Mouse (Mus musculus) G1E (cell line): Measurements from ENCODE around the gene Baz1a. TPM values are rescaled to one million over a fixed set of nuclear protein-coding genes. Genes with fewer than 3 reads are reported as not detected.
A peak's percentile ranks its signal among the peaks of the same experiment; 100 is the strongest.

ENCODE experiments used
- ATAC-seq: 2 replicates; pipeline ENCODE4 v1.8.0; 2016; ENCODE audit warnings: mild to moderate bottlenecking; ENCODE audit not compliant: insufficient number of reproducible peaks, poor library complexity, low FRiP score, severe bottlenecking; ENCODE audit errors: extremely low read depth
- DNase-seq: peaks from one replicate; pipeline ENCODE4 v3.0.0; 2012; ENCODE audit warnings: low spot score
- H3K27me3 ChIP-seq: 2 replicates; pipeline ENCODE4 v1.6.1; 2012; ENCODE audit warnings: mild to moderate bottlenecking, low read length, inconsistent platforms; ENCODE audit not compliant: insufficient read depth
- H3K36me3 ChIP-seq: replicated peaks from 2 replicates; pipeline ENCODE3; 2012; ENCODE audit warnings: mild to moderate bottlenecking, inconsistent platforms
- H3K4me1 ChIP-seq: 2 replicates; pipeline ENCODE4 v1.6.1; 2012; ENCODE audit warnings: low read depth, low read length, inconsistent platforms, mixed read lengths; ENCODE audit not compliant: insufficient read depth
- H3K4me3 ChIP-seq: 2 replicates; pipeline ENCODE4 v1.5.1; 2012; ENCODE audit warnings: low read depth, mild to moderate bottlenecking, inconsistent platforms, low read length, moderate library complexity, mixed read lengths
- H3K9me3 ChIP-seq: replicated peaks from 2 replicates; pipeline ENCODE4 v1.6.1; 2012; ENCODE audit warnings: inconsistent platforms
- CTCF ChIP-seq: IDR thresholded peaks from 2 replicates; pipeline ENCODE4 v1.5.1; 2012; ENCODE audit warnings: low read depth, low read length, inconsistent platforms, mixed read lengths
- GATA1 ChIP-seq: IDR thresholded peaks from 2 replicates; pipeline ENCODE4 v1.6.1; 2012; ENCODE audit warnings: borderline replicate concordance, low read length, inconsistent platforms, mixed read lengths
- GATA2 ChIP-seq: IDR thresholded peaks from 2 replicates; pipeline ENCODE4 v1.6.1; 2012; ENCODE audit warnings: low read depth, low read length, inconsistent platforms, borderline replicate concordance
- POLR2AphosphoS5 ChIP-seq: IDR thresholded peaks from 2 replicates; pipeline ENCODE4 v1.6.1; 2012; ENCODE audit warnings: low read depth, low read length, inconsistent platforms; ENCODE audit not compliant: insufficient replicate concordance
- TAL1 ChIP-seq: conservative IDR thresholded peaks from 2 replicates; pipeline ENCODE4 v1.6.1; 2012; ENCODE audit warnings: low read depth, low read length, inconsistent platforms, mixed read lengths
- polyA plus RNA-seq: library from polyadenylated mRNA; stranded (reverse); fragments of >175 nt; gene quantifications from 2 replicates; pipeline ENCODE4 v1.2.3, GENCODE M21; 2012
- total RNA-seq, 2 experiments: library from RNA; stranded (forward) in 1 of 2; stranded (reverse) in 1 of 2; fragments of 200-1000 nt in 1 of 2; fragments of >200 nt in 1 of 2; fragmentation: Nextera tagmentation in 1 of 2; gene quantifications; 2 replicates each; pipeline ENCODE4 v1.2.3; 2014 to 2017

Gene Baz1a
- total RNA-seq (2014; fragmentation: Nextera tagmentation): 343 and 370 TPM in 2 replicates
- 138 and 174 TPM in 2 replicates for total RNA-seq (2017)
- polyA plus RNA-seq: 34.1 and 35.2 TPM in 2 replicates

DNA sequence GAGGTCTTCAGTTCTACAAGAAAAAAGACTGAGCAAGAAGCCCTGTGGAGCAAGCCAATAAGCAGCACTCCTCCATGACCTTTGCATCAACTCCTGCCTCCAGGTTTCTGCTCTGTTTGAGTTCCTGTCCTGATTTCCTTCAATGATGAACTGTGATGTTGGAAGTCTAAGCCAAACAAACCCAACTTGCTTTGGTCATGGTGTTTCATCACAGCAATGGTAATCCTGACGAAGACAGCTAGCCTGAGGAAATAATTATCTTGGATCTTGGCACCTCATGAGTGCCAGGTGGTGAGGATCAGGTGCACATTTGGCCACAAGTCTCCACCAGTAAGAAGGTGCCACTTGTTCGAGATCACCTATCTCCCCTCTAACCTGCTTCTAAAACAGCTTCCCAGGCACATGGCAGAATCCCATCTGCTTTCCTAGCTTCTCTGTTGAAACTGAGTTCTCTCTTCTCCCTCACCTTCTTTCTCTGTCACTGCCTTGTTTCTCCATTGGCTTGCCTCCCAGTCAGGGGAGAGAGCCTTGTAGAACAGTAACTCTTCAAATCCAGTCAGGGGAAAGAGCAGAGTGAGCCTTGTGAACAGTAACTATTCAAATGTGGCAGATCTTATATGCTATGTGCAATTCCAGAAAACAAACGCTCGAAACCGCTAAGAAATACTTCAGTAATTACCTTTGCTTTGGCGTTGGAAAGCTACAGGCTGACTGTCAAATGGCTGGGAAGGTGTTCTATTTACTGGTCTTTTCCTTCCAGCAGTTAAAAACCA, at the start of gene Baz1a:
Baz1a (minus strand) TSS at position 723 of the 773 bp plus-strand sequence.
- no peaks in the 10 kb centered on the region for H3K36me3 ChIP-seq
- TF ChIP-seq TAL1: no peak
- no peak for TF ChIP-seq CTCF
- no peak for TF ChIP-seq GATA1
- no peak for TF ChIP-seq GATA2
- TF ChIP-seq POLR2AphosphoS5: no peak
- H3K4me3 ChIP-seq: no peak within 1 kb of the TSS

GRCm38 (mm10) chr12:55062141-55062540, 48.0 kb upstream of the Baz1a start:
- ATAC-seq (no peak), DNase-seq (no peak)
- H3K36me3 ChIP-seq: peaks cover 58% of the 10 kb centered on the region
- H3K9me3 ChIP-seq: no peaks in the 10 kb centered on the region
- peaks cover 63% of the 10 kb centered on the region for H3K4me1 ChIP-seq
- H3K27me3 ChIP-seq: no peaks in the 10 kb centered on the region
- no peak overlapping the region for H3K4me3 ChIP-seq
- TF ChIP-seq CTCF (no peak), GATA1 (no peak), TAL1 (no peak), GATA2 (no peak), POLR2AphosphoS5 (no peak)

More for the DNA sequence above, at the start of gene Baz1a:
- no peaks in the 10 kb centered on the region for H3K9me3 ChIP-seq
- peaks cover 35% of the 10 kb centered on the region for H3K4me1 ChIP-seq
- DNase-seq (no peak), ATAC-seq (no peak)
- peaks cover 10% of the 10 kb centered on the region for H3K27me3 ChIP-seq

- no peak overlapping the region; the same call in 1 of the 2 replicates for H3K4me3 ChIP-seq
- TF ChIP-seq POLR2AphosphoS5 (no peak), TAL1 (no peak), CTCF (no peak), GATA2 (no peak), GATA1 (no peak)
- ATAC-seq: no peak
- no peak for DNase-seq
- peaks cover 62% of the 10 kb centered on the region for H3K36me3 ChIP-seq
- H3K4me1 ChIP-seq: peaks cover 69% of the 10 kb centered on the region
- no peaks in the 10 kb centered on the region for H3K27me3 ChIP-seq
- H3K9me3 ChIP-seq: no peaks in the 10 kb centered on the region
Observed at GRCm38 (mm10) chr12:55061006-55061405, 46.9 kb upstream of the Baz1a start.

GRCm38 (mm10) chr12:55060212-55060898, 46.2 kb upstream of the Baz1a start:
- DNase-seq (peak; percentile 19), ATAC-seq (peak; percentile 83)
- Histone ChIP-seq H3K27me3 (no peaks in the 10 kb centered on the region), H3K9me3 (no peaks in the 10 kb centered on the region), H3K36me3 (peaks cover 63% of the 10 kb centered on the region), H3K4me1 (peaks cover 71% of the 10 kb centered on the region), H3K4me3 (peak overlapping the region; percentile 11; the same call in 1 of the 2 replicates)
- TF ChIP-seq POLR2AphosphoS5 (no peak), GATA2 (no peak), GATA1 (no peak), CTCF (no peak), TAL1 (no peak)

DNA sequence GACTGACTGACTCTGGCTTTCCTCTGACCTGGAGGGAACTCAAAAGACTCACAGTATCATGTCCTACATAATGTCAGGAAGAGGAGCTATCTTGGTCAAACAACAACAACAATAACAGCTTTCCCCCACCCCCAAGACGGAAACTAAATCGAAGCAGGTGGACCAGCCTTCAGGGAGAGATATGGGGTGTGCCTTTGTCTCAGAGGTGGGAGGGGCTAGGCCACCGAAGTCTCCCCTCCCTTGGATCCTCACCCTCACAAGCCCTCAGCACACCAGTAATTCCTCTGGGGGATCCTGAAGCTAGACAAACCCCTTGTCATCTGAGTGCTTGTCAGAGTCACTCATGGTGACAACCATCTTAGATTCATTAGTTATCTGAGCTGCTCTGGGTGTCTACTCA, 45.7 kb upstream of the Baz1a start:
- DNase-seq (no peak), ATAC-seq (peak; percentile 32; the same call in 1 of the 2 replicates)
- TF ChIP-seq GATA1 (no peak), TAL1 (no peak), GATA2 (no peak), CTCF (no peak), POLR2AphosphoS5 (no peak)
- no peaks in the 10 kb centered on the region for H3K27me3 ChIP-seq
- H3K4me1 ChIP-seq: peaks cover 76% of the 10 kb centered on the region
- H3K36me3 ChIP-seq: peaks cover 66% of the 10 kb centered on the region
- H3K4me3 ChIP-seq: peak overlapping the region; percentile 11; the same call in 1 of the 2 replicates
- H3K9me3 ChIP-seq: no peaks in the 10 kb centered on the region

- TF ChIP-seq CTCF (no peak), TAL1 (peak; percentile 60), POLR2AphosphoS5 (no peak), GATA2 (no peak)
- Histone ChIP-seq H3K4me1 (peaks cover 81% of the 10 kb centered on the region), H3K9me3 (no peaks in the 10 kb centered on the region), H3K27me3 (no peaks in the 10 kb centered on the region), H3K36me3 (peaks cover 68% of the 10 kb centered on the region), H3K4me3 (no peak overlapping the region)
- DNase-seq (no peak), ATAC-seq (0 out of 2 replicates have a peak, but pooled peaks have one; percentile 2)
Observed at GRCm38 (mm10) chr12:55058865-55059615, 44.9 kb upstream of the Baz1a start.
